Mouse (Mus musculus): Measurements from ENCODE around the gene Cbfa2t2. TPM values are rescaled to one million over a fixed set of nuclear protein-coding genes. Genes with fewer than 3 reads are reported as not detected.

The Cbfa2t2 gene
- polyA plus RNA-seq, 1 experiment from 2014 or later = 8.4 TPM

DNA sequence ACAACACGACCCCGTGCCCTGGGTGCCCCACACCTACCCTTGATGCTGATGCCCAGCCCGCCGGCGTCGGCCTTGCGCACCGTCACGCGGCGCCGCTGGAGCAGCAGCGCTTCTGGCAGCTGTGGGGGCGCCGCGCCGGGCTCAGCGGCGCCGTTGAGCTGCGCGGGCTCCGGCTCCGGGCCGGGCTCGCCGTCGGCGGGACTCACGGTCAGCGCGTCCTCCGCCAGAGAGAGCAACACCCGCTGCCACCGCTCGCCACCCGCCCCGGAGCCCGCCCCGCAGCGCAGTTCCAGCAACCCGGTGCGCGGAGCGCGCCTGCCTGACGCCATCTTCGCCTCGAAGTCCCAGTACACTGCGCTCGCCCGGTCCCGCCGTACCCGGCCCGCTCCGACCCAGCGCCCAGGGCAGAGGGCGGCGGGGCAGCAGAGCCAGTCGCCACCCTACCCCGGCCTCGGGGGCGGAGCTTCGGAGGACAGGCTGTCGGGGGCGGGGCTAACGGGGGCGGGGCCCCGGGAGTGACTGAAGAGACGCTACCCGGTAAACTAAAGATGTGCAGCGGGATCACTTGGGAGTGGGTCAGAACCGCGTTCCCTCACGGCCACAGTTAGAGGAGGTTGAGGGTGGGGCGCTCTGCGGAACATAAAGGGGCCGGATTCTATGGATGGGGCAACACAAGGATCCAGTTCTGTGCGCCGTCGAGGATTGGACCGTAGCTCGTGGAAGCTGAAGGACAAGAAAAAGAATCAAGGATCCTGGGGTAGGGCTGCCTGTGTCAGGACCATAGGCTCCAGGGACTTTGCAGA lies 28.4 kb upstream of the Cbfa2t2 start, which contains the start of gene Snta1:
Snta1 (minus strand) TSS at position 457 of the 803 bp plus-strand sequence.
- Histone ChIP-seq H3K36me3 (no peaks in the 10 kb centered on the region), H3K4me2 (peak within 1 kb of the TSS; percentile 87), H3K9me3 (replicated peaks) (no peaks in the 10 kb centered on the region), H3K27me3 (peaks cover 51% of the 10 kb centered on the region), H3K9ac (peak within 1 kb of the TSS; percentile 72), H3K27ac (no peak within 1 kb of the TSS), H3K4me3 (replicated peaks) (peak within 1 kb of the TSS; percentile 67), H3K4me1 (replicated peaks) (peaks cover 16% of the 10 kb centered on the region)
- ATAC-seq (ENCODE audit: low read depth) (peak; percentile 93), DNase-seq (peak; percentile 77)
- 2% methylated on average over 84 of the region's 84 CpGs for WGBS (ENCODE audit: insufficient replicate concordance)

DNA sequence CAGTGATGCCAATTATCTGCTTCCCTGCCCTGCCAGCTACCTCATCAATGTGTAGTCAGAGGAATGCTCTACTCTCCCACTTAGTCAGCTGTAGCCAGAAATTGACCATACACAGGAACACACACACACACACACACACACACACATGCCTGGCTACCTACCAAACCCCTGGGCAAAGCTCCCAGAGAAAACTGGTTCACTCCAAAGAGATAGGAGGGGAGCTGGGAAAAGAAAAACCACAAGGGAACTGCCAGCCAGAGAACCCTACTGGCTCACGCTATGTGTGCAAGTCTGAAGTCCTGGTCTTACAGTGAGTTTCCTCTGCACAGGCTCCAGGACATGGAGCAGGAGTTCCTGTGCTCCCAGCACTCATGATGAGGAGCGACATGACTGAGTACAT lies 25.9 kb upstream of the Cbfa2t2 start:
- ATAC-seq (ENCODE audit: low read depth) (no peak), DNase-seq (no peak)
- no peak overlapping the region for H3K9ac ChIP-seq
- 44% methylated on average over 2 of the region's 2 CpGs for WGBS (ENCODE audit: insufficient replicate concordance)
- peaks cover 47% of the 10 kb centered on the region for H3K27me3 ChIP-seq
- H3K9me3 ChIP-seq (replicated peaks) = no peaks in the 10 kb centered on the region
- no peak overlapping the region for H3K4me2 ChIP-seq
- peaks cover 13% of the 10 kb centered on the region for H3K4me1 ChIP-seq (replicated peaks)
- H3K36me3 ChIP-seq = no peaks in the 10 kb centered on the region
- H3K27ac ChIP-seq = no peak overlapping the region
- H3K4me3 ChIP-seq (replicated peaks) = no peak overlapping the region

DNA sequence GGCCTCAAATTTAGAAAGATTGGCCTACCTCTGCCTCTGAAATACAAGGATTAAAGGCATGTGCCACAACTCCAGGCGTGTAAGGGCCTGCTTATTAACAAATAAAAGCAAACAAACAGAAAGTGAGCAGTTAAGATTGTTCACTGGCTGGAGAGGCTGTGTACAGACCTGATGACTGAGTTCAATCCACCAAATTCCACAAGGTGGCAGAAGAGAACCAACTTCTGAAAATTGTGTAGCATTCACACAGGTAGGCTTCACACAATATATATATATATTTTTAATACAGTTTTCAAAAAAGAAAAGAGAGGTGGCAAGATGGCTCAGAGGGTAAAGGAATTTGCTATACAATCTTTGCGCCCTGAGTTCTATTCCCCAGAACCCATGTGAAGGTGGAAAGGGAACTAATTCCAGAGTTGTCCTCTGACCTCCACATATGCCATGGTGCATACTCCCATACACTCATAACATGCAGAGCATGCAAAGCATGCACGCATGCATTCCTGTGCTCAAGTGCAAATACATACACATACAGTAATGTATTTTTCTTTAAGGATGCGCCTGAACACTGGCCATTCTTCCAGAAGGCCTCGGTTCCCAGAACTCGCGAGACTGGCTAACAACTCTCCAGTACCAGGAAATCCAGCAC lies 24.1 kb upstream of the Cbfa2t2 start:
- ATAC-seq (ENCODE audit: low read depth) (no peak), DNase-seq (no peak)
- Histone ChIP-seq H3K27ac (no peak overlapping the region), H3K36me3 (no peaks in the 10 kb centered on the region), H3K4me1 (replicated peaks) (peaks cover 11% of the 10 kb centered on the region), H3K4me3 (replicated peaks) (no peak overlapping the region), H3K4me2 (no peak overlapping the region), H3K9me3 (replicated peaks) (no peaks in the 10 kb centered on the region), H3K9ac (no peak overlapping the region), H3K27me3 (peaks cover 30% of the 10 kb centered on the region)
- 55% methylated on average over 7 of the region's 7 CpGs for WGBS (ENCODE audit: insufficient replicate concordance)

DNA sequence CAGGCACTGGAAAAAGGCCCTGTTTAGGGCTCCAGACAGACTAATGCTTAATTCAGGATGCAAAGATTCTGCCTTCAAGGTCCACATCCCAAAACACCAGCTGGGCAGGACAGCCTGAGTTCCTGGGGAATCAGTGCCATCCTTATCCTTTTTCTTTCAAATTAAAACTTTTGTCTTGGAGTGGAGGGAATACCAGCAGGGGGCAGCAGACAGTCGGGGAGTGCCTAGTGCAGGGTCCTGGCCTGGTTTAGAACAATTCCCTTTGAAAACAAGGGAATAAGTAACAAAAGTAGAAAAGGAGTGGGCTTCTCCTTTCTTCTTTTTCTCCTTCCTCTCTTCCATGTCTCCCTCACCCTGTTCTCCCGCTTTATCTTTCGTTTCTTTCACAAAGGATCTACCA lies 19.2 kb upstream of the Cbfa2t2 start:
- Histone ChIP-seq H3K9ac (no peak overlapping the region), H3K9me3 (replicated peaks) (no peaks in the 10 kb centered on the region), H3K4me1 (replicated peaks) (no peaks in the 10 kb centered on the region), H3K4me2 (no peak overlapping the region), H3K27ac (no peak overlapping the region), H3K27me3 (no peaks in the 10 kb centered on the region), H3K36me3 (no peaks in the 10 kb centered on the region), H3K4me3 (replicated peaks) (no peak overlapping the region)
- 21% methylated on average over 3 of the region's 3 CpGs for WGBS (ENCODE audit: insufficient replicate concordance)
- ATAC-seq (ENCODE audit: low read depth) (no peak), DNase-seq (peak; percentile 20)

DNA sequence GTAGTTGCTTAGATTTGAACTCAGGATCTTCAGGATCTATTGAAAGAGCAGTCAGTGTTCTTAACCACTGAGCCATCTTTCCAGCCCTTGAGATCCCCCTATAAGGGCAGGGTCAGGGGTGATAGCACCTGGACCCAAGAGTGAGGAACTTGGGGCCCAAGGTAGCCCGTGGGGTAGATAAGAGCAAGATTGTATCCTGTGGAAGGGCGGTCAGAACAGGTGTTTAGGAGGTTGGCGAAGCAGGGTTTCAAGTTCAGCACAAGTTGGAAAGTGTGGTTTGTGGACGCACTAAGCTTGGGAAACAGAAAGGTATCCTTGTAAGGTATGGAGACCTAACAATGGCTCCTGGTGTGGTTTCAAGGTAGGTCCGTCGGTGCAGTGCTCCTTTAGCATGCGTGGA lies 18.3 kb upstream of the Cbfa2t2 start:
- Histone ChIP-seq H3K4me1 (replicated peaks) (no peaks in the 10 kb centered on the region), H3K9ac (no peak overlapping the region), H3K27me3 (no peaks in the 10 kb centered on the region), H3K27ac (no peak overlapping the region), H3K4me3 (replicated peaks) (no peak overlapping the region), H3K36me3 (no peaks in the 10 kb centered on the region), H3K9me3 (replicated peaks) (no peaks in the 10 kb centered on the region), H3K4me2 (no peak overlapping the region)
- 68% methylated on average over 7 of the region's 7 CpGs for WGBS (ENCODE audit: insufficient replicate concordance)
- no peak for DNase-seq
- ATAC-seq (ENCODE audit: low read depth) = no peak

DNA sequence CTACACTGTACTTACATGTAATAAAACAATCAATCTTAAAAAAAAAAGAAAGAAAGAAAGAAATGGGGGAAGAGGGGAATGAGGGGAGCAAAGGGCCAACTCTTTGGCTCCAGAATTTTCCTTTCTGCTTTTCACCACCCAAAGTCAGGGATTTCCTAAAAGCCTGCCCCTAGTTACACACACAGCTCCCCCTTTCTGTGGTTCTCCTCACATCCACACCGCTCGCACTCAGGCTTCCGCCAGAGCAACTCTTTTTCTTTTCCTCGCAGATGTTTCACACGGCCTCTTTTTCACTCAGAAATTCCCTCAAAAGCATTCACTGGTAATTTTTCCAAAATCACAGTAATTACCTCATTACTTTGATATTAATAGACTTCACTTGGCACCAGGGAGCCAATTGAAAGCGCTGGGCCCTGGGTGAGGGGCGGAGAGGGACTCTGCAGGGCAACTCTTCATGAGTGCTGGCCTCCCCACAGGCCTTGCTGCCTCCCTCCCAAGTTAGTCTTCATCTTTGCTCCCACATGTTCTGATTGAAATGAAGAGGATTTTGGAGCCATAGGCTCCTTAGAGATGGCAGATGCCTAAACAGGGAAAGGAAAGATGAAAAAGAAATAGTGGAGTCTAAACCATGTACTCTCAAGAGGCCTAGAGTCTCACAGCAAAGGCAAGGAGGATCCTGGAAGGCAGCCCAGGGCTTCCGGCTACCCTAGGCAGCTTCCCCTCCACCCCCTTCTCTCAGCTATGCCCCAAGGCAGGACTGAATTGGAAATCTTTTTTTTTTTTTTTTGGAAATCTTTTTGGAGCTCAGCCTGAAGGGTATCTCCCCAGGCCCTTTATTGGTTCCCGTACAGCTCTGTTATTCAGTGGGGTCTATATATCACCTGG lies 16.4 kb upstream of the Cbfa2t2 start:
- 81% methylated on average over 9 of the region's 9 CpGs for WGBS (ENCODE audit: insufficient replicate concordance)
- DNase-seq (no peak), ATAC-seq (ENCODE audit: low read depth) (no peak)
- Histone ChIP-seq H3K9ac (no peak overlapping the region), H3K9me3 (replicated peaks) (no peaks in the 10 kb centered on the region), H3K27ac (no peak overlapping the region), H3K4me1 (replicated peaks) (no peaks in the 10 kb centered on the region), H3K4me3 (replicated peaks) (no peak overlapping the region), H3K4me2 (no peak overlapping the region), H3K27me3 (no peaks in the 10 kb centered on the region), H3K36me3 (no peaks in the 10 kb centered on the region)

DNA sequence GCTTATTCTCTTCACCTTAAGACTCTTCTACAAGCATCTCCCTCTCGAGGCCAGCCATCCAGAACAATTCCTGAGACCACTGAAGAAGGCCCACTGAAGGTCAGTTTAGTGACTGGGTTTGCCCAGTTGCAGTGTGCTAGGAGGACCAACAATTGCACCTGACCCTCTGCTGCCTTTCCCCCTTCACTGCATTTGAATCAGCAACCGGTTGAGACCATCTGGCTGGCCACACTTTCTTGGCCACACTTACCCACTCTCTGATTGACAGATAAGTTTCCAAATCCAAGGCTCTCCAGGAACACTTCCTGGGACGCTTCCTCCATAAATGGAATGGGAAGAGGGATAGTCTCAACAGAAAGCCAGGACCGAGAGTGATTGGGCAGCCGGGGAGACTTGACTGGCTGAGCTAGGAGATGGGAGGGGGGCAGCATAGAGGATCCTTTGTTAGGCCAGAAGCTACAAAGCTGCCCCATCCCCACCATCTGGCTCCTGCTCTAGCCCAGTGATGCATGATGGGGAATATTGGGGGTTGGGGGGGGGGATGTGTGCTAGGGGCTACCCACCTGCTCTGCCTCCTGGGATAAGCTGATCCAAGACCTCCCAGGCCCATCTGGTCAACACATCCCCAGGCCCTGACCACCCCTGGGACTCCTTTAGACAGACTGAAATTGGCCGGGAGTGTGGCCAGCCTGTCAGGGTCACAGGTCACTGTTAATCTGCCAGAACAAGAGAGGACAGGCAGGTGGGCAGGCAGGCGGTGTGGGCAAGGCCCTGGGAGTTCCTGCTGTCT lies 15.1 kb upstream of the Cbfa2t2 start:
- Histone ChIP-seq H3K4me2 (no peak overlapping the region), H3K36me3 (no peaks in the 10 kb centered on the region), H3K27me3 (peaks cover 6% of the 10 kb centered on the region; the same call in 1 of the 2 replicates), H3K27ac (no peak overlapping the region), H3K4me3 (replicated peaks) (no peak overlapping the region), H3K4me1 (replicated peaks) (no peaks in the 10 kb centered on the region; the same call in 1 of the 2 replicates), H3K9me3 (replicated peaks) (no peaks in the 10 kb centered on the region), H3K9ac (no peak overlapping the region)
- ATAC-seq (ENCODE audit: low read depth) = no peak
- no peak for DNase-seq
- 52% methylated on average over 7 of the region's 7 CpGs for WGBS (ENCODE audit: insufficient replicate concordance)

- Histone ChIP-seq H3K9me3 (replicated peaks) (no peaks in the 10 kb centered on the region), H3K9ac (no peak overlapping the region), H3K4me3 (replicated peaks) (no peak overlapping the region), H3K4me2 (no peak overlapping the region), H3K4me1 (replicated peaks) (no peaks in the 10 kb centered on the region; the same call in none of the 2 replicates), H3K27me3 (peaks cover 12% of the 10 kb centered on the region; the same call in 1 of the 2 replicates), H3K27ac (no peak overlapping the region), H3K36me3 (no peaks in the 10 kb centered on the region)
- ATAC-seq (ENCODE audit: low read depth) (no peak), DNase-seq (no peak)
- WGBS (ENCODE audit: insufficient replicate concordance) = 55% methylated on average over 5 of the region's 5 CpGs
Observed at GRCm38 (mm10) chr2:154422181-154422580, 14.1 kb upstream of the Cbfa2t2 start.

GRCm38 (mm10) chr2:154423548-154423947 lies 12.7 kb upstream of the Cbfa2t2 start:
- no peak overlapping the region for H3K27ac ChIP-seq
- H3K4me2 ChIP-seq = no peak overlapping the region
- no peaks in the 10 kb centered on the region for H3K36me3 ChIP-seq
- ATAC-seq (ENCODE audit: low read depth) (no peak), DNase-seq (no peak)
- H3K4me1 ChIP-seq (replicated peaks) = peaks cover 2% of the 10 kb centered on the region
- no peak overlapping the region for H3K4me3 ChIP-seq (replicated peaks)
- no peak overlapping the region for H3K9ac ChIP-seq
- H3K27me3 ChIP-seq = peaks cover 25% of the 10 kb centered on the region
- H3K9me3 ChIP-seq (replicated peaks) = no peaks in the 10 kb centered on the region
- WGBS (ENCODE audit: insufficient replicate concordance) = 68% methylated on average over 2 of the region's 2 CpGs

DNA sequence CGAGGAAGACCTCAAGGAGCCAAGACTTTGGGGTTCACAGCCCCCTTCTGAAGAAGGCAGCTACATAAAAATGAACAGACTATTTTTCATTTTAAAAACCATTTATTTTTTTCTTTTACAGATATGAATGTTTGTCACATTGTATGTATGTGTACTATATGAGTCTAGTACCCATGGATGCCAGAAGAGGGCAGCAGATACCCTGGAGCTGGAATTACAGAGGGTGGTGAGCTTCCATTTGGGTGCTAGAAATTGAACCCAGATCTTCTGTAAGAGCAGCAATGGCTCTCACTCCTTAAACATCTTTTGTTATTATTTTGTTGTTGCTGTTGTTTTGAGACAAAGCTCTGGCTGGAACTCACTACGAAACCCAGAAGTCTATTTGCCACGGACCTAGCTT lies 10.8 kb upstream of the Cbfa2t2 start:
- no peak for ATAC-seq (ENCODE audit: low read depth)
- Histone ChIP-seq H3K4me2 (no peak overlapping the region), H3K9ac (no peak overlapping the region), H3K36me3 (no peaks in the 10 kb centered on the region), H3K27me3 (peaks cover 28% of the 10 kb centered on the region), H3K27ac (no peak overlapping the region), H3K4me1 (replicated peaks) (peaks cover 2% of the 10 kb centered on the region), H3K4me3 (replicated peaks) (no peak overlapping the region), H3K9me3 (replicated peaks) (no peaks in the 10 kb centered on the region)
- DNase-seq = no peak
- 76% methylated on average over 3 of the region's 3 CpGs for WGBS (ENCODE audit: insufficient replicate concordance)
